Mouse (Mus musculus) lung, adult 2 months (tissue): ENCODE data around the gene Mettl3. TPM values are rescaled to one million over a fixed set of nuclear protein-coding genes. Genes with fewer than 3 reads are reported as not detected.

Experiments
- DNase-seq: peaks from one replicate; pipeline ENCODE4 v3.0.0; 2022
- H3K4me1 ChIP-seq: fragments of 200-500 bp; 2 replicates; pipeline ENCODE4 v1.6.1; 2011; ENCODE audit warnings: low read length; ENCODE audit not compliant: control insufficient read depth, insufficient read depth
- H3K4me3 ChIP-seq: fragments of 200-500 bp; replicated peaks from 2 replicates; pipeline ENCODE3; 2011; ENCODE audit warnings: low read depth, mild to moderate bottlenecking, control low read depth, low read length; ENCODE audit errors: extremely low read depth
- CTCF ChIP-seq: fragments of 200-500 bp; IDR thresholded peaks from 2 replicates; pipeline ENCODE4 v1.5.1; 2011; ENCODE audit warnings: mild to moderate bottlenecking, low read length, control low read depth; ENCODE audit not compliant: insufficient read depth
- POLR2A ChIP-seq: fragments of 200-500 bp; IDR thresholded peaks from 2 replicates; pipeline ENCODE4 v1.6.1; 2011; ENCODE audit warnings: low read depth, mild to moderate bottlenecking, control low read depth, low read length, borderline replicate concordance; ENCODE audit errors: extremely low read depth
- WGBS: fragments of 180-500 bp; shearing (Covaris S2); methylation state at CpG from one replicate; pipeline ENCODE4 v1.1.7; 2018; 5-methylcytosine and 5-hydroxymethylcytosine counted together
- polyA plus RNA-seq: library from polyadenylated mRNA; depleted of rRNA; stranded (reverse); fragments of >200 nt; gene quantifications from 2 replicates; pipeline ENCODE4 v1.2.3, GENCODE M21; 2012; rRNA removed

Mettl3 gene
- polyA plus RNA-seq: 20.3 and 22.7 TPM in 2 replicates

- DNase-seq: peak; percentile 87
- TF ChIP-seq CTCF (no peak), POLR2A (peak; percentile 15; the same call in 1 of the 2 replicates)
- WGBS: under 1% methylated on average over 46 of the region's 46 CpGs
- H3K4me1 ChIP-seq: peaks cover 3% of the 10 kb centered on the region
- H3K4me3 ChIP-seq: peak within 1 kb of the TSS; percentile 84
Measured at GRCm38 (mm10) chr14:52304644-52305271, at the start of gene Mettl3. Gene Mettl3 (minus strand): TSS chr14:52305128.

- DNase-seq: no peak
- WGBS: 72% methylated on average over 6 of the region's 6 CpGs
- Histone ChIP-seq H3K4me1 (no peaks in the 10 kb centered on the region), H3K4me3 (no peak overlapping the region)
- TF ChIP-seq CTCF (no peak), POLR2A (no peak)
Measured at GRCm38 (mm10) chr14:52339512-52339852, 34.6 kb upstream of the Mettl3 start.

GRCm38 (mm10) chr14:52338751-52339511, 34.0 kb upstream of the Mettl3 start:
- WGBS: 27% methylated on average over 21 of the region's 21 CpGs
- DNase-seq: peak; percentile 23
- TF ChIP-seq POLR2A: no peak
- peak; percentile 68 for TF ChIP-seq CTCF
- Histone ChIP-seq H3K4me3 (no peak overlapping the region), H3K4me1 (no peaks in the 10 kb centered on the region)

GRCm38 (mm10) chr14:52332171-52332570, 27.2 kb upstream of the Mettl3 start:
- Histone ChIP-seq H3K4me3 (no peak overlapping the region), H3K4me1 (no peaks in the 10 kb centered on the region)
- DNase-seq: no peak
- TF ChIP-seq POLR2A: no peak
- TF ChIP-seq CTCF: no peak
- WGBS: 72% methylated on average over 3 of the region's 3 CpGs

- TF ChIP-seq CTCF: no peak
- TF ChIP-seq POLR2A: no peak
- no peaks in the 10 kb centered on the region for H3K4me1 ChIP-seq
- no peak for DNase-seq
- H3K4me3 ChIP-seq: no peak overlapping the region
- 25% methylated on average over 4 of the region's 4 CpGs for WGBS
Measured at GRCm38 (mm10) chr14:52331069-52331750, 26.3 kb upstream of the Mettl3 start.

GRCm38 (mm10) chr14:52327910-52328812, 23.2 kb upstream of the Mettl3 start, which contains the start of gene Sall2:
Gene Sall2 (minus strand): TSS chr14:52328762.
- Histone ChIP-seq H3K4me3 (peak within 1 kb of the TSS; percentile 13), H3K4me1 (no peaks in the 10 kb centered on the region)
- WGBS: 3% methylated on average over 26 of the region's 26 CpGs
- DNase-seq: no peak
- no peak for TF ChIP-seq CTCF
- no peak for TF ChIP-seq POLR2A

GRCm38 (mm10) chr14:52327375-52327901, 22.5 kb upstream of the Mettl3 start:
- H3K4me1 ChIP-seq: no peaks in the 10 kb centered on the region
- DNase-seq: no peak
- no peak overlapping the region for H3K4me3 ChIP-seq
- 5% methylated on average over 14 of the region's 14 CpGs for WGBS
- TF ChIP-seq POLR2A (no peak), CTCF (no peak)

- H3K4me1 ChIP-seq: no peaks in the 10 kb centered on the region
- TF ChIP-seq POLR2A (no peak), CTCF (no peak)
- 17% methylated on average over 4 of the region's 4 CpGs for WGBS
- DNase-seq: no peak
- no peak overlapping the region for H3K4me3 ChIP-seq
Measured at GRCm38 (mm10) chr14:52325890-52326289, 21.0 kb upstream of the Mettl3 start.
